Mouse (Mus musculus): ENCODE measurements at regions not wholly inside any gene's neighbourhood (a gene's known extent, or its start where the extent isn't known, plus 50 kb on each side); places are given as distances from the start of the nearest gene placed in this dataset.
"Not testable (repeated sequence)": the region's sequence is repeated elsewhere in the genome, so short reads cannot be mapped to it uniquely, and the experiment has no call there.

DNA sequence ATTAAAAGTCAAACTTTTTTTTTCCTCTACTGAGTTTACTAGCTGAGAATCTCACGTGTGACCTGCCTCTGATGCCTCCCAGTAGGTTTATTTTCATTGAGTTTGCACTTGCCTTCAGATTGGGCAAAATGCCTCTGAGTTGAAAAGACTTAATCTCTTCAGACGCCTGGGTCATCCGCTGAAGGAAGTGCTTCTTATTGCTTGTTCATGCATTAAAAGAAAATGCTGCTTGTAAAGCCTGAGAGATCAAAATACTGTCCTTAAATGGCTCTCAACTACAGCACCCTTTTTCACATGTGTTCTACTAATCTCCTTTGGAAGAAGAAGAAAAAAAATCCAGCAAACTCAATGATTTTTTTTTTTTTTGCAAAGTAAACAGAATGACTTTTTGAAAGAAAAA lies 351.5 kb downstream of the Kcnh5 start:
- no peak for DNase-seq (ENCODE audit: low read depth, low spot score)

- no peak for DNase-seq (ENCODE audit: low read depth, low spot score)
Observed at GRCm38 (mm10) chr12:74824735-74825494, 352.2 kb downstream of the Kcnh5 start.

GRCm38 (mm10) chr12:74816181-74816580 lies 361.0 kb downstream of the Kcnh5 start:
- not testable (repeated sequence) for DNase-seq (ENCODE audit: low read depth, low spot score)

- DNase-seq (ENCODE audit: low read depth, low spot score), result not testable (repeated sequence)
Observed at GRCm38 (mm10) chr12:74808571-74808970, 368.6 kb downstream of the Kcnh5 start.

DNA sequence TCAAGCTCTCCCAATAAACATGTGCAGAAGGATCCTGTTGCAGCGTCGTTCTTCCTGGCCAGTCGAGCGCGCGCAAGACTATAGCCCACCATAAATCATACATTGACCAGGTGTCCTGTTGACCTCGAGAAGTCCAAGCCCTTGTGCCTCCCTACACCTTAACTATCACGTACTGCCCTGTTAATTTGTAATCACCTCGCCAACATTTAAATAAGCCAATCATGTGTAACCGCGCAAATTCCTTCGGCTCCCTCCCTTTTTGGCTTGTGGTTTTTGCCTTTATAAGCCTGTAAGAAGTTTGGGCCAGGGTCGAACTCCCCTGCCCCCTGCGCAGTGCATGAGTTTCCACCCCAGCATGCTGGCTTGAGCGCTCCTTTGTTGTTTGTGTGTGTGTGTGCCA lies 369.2 kb downstream of the Kcnh5 start:
- DNase-seq (ENCODE audit: low read depth, low spot score), result not testable (repeated sequence)

DNA sequence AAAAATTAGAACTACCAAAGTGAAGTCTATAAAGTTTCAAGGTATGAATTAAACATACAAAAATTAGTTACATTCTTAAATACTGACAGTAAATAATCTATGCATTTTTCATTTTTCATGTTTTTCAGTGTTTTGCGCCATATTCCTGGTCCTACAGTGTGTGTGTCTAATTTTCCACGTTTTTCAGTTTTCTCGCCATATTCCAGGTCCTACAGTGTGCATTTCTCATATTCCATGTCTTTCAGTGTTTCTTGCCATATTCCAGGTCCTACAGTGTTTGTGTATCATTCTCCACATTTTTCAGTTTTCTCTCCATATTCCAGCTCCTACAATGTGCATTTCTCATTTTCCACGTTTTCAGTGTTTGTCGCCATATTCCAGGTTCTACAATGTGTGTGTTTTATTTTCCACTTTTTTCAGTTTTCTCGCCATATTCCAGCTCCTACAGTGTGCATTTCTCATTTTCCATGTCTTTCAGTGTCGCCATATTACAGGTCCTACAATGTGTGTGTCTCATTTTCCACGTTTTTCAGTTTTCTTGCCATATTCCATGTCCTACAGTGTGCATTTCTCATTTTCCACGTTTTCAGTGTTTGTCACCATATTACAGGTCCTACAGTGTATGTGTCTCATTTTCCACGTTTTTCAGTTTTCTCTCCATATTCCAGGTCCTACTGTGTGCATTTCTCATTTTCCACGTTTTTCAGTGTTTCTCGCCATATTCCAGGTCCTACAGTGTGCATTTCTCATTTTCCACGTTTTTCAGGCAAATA lies 373.2 kb downstream of the Kcnh5 start:
- DNase-seq (ENCODE audit: low read depth, low spot score), result peak; percentile 29

DNA sequence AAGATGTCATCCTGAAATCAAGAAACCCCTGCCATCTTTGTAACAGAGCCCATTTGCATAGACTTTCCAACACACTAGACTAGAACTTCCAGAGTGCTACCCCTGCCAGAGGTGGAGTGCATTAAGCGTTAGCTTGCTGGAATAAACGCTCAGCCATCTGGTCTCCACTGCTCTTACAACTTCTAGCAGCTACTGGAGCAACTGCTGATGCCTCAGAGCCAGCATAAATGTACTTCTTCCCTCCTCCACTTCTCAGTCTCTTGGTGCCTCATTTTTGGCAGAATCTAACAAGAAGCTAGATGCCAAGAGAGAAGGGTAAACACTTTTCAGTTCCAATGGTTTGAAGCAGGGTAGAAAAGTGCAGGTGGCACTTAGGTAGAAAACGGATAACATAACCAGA lies 385.1 kb downstream of the Kcnh5 start:
- DNase-seq (ENCODE audit: low read depth, low spot score), result no peak

DNA sequence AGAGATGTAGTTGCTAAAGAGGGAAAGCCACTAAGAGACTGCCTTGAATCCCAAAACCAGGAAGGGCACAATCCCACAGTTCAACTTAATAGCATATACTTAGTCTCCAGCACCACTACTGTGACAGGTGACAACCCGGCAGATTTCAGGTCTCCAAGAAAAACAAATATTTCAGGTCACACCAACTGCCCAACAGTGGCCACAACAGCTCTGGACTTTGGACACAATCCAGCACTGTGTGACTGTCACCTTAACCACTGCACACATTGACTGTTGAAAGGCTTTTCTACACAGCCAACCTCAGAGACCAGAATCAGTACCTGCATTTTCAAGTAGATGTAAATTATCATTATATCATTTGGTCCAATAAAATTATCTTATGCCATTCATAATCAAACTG lies 414.8 kb downstream of the Kcnh5 start:
- no peak for DNase-seq (ENCODE audit: low read depth, low spot score)

GRCm38 (mm10) chr12:74745051-74745450 lies 428.9 kb upstream of the Gm11042 start:
- no peak for DNase-seq (ENCODE audit: low read depth, low spot score)

DNA sequence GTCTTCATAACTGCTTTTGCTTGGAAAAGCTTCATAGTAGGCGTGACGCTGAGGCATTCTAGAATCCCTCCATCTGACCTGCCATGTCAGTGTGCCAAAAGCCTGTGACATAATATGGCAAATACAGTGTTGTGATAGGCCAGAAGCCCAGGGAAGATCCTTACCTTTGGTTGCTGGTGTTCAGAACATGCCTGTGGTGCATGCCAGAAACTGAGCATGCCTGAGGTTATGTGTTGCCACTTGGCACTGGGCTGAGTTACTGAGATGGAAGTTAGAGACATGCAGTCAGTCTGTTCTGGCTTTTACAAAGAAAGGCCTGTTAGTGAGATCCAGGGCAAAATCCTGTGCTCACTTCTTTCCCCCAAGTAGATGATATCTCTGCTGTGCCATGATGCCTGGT lies 412.7 kb upstream of the Gm11042 start:
- DNase-seq (ENCODE audit: low read depth, low spot score), result no peak

GRCm38 (mm10) chr12:74679149-74679548 lies 363.0 kb upstream of the Gm11042 start:
- DNase-seq (ENCODE audit: low read depth, low spot score), result no peak

DNA sequence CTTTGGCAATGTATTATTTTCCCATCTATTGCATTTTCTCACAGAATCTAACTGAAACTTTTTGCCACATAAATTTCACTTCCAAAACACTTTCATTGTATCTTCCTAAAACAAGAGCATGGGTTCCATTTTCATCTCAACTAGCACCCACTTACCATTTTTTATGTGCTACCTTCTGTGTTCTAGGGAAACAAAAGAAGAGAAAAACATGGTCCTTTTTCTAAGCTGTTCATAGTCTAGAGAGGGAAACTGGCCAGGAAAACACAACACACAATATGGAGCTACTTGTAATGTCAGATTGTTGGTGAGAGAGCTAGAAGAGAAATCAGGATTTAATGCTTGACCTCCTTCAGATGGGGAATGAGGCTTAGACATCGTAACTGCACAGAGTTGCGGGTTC lies 361.6 kb upstream of the Gm11042 start:
- no peak for DNase-seq (ENCODE audit: low read depth, low spot score)

DNA sequence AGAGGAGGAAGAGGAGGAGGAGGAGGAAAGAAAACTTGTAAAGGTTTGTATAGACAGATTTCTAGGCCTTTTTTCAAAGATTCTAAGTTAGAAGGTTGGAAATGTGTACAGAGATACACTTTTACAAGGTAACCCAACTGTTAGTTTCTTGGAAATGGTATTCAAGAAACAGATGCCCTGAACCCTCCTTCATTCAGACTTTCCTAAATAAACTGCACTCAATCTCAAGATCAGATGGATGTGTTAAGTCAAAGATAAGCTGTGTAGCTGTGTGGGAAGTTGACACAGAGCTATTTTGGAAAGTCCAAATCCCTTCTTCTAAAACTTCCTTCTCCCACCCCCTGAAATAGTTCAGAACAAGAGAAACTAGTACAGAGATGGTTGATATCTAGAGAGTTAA lies 342.2 kb upstream of the Gm11042 start:
- DNase-seq (ENCODE audit: low read depth, low spot score), result no peak

DNA sequence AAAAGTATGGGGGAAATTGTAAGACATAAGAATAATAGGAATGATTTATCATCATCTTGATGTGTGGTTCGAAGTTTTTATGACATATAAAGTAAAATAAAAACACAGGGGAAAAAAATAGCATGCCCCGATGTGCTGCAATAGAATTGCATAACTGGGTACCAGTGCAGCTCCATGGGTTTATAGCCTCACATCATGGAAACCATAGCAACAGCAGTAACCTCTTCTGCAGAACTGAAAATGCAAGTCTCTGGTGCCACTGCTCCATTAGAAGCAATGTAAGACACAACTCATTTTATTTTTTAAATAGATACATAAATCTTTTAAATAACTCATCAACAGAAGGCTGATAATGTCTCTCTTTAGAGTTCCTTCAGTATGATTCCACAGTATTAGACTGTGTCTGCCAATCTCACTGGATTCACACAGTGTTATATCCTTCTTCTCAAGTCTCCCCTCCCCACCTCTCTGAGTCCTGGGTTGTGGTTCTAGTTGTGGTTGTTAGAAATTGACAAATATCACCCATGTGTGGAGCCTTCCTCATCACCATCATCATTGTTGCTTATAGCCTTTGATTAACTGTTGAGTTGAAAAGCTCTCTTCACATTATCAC lies 340.9 kb upstream of the Gm11042 start:
- DNase-seq (ENCODE audit: low read depth, low spot score), result no peak

- no peak for DNase-seq (ENCODE audit: low read depth, low spot score)
Observed at GRCm38 (mm10) chr12:74651256-74651655, 335.1 kb upstream of the Gm11042 start.

DNA sequence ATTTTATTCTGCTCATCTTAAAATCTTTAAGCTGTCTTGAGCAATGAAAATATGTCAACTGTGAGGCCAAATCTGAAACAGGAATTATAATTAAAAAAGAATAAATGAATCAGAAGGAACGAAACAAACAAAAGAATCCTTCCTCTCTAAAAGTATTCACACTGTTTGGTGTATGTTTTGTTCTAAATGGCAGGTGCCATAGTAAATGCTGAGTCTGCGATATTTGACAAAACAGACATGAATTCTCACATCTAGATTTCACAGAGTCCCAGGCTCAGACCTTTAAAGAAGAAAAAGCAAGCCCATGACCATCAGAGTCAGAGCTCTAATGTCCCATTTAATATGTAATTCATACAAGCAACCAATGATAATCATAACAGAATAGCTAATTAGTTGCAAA lies 316.6 kb upstream of the Gm11042 start:
- no peak for DNase-seq (ENCODE audit: low read depth, low spot score)

- DNase-seq (ENCODE audit: low read depth, low spot score), result no peak
Observed at GRCm38 (mm10) chr12:74595208-74595607, 279.0 kb upstream of the Gm11042 start.

DNA sequence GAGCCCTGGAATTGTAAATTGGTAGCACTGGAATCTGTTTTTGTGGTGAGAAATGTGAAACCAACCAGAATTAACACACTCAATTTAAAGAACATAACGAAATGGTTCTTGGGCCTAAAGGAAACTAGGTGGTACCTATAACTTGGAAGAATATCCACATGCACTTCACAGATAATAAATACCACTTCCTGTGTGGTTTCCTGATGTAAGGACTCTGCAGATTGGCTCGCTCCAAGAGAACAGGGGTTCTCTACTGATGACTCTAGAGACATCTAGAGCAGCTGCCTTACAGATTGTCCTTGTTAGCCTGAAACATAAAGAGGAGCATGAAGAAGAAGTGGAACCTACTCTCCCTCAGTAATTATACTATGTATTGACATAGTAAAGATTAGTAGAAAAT lies 238.4 kb upstream of the Gm11042 start:
- DNase-seq (ENCODE audit: low read depth, low spot score), result no peak

GRCm38 (mm10) chr12:74544172-74544571 lies 228.0 kb upstream of the Gm11042 start:
- DNase-seq (ENCODE audit: low read depth, low spot score), result no peak

DNA sequence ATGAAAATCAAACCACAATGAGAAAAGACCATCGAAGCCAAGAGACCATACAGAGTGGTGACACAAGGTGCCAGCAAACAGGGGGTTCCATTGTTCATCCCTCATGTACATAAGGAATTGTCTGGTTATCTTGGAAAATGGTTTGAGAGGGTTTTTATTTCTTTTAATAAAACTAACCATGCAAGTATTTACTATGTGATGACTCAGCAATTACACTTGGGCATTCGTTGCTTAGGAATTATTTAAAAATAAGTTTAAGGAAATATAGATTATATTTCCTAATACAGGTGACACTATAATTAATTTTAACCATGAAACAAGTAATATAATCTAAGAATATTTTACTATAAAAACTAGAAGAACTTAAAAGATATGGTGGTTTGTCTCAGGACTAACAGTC lies 218.7 kb upstream of the Gm11042 start:
- no peak for DNase-seq (ENCODE audit: low read depth, low spot score)

GRCm38 (mm10) chr12:74528983-74529566 lies 212.9 kb upstream of the Gm11042 start:
- DNase-seq (ENCODE audit: low read depth, low spot score), result no peak

- no peak for DNase-seq (ENCODE audit: low read depth, low spot score)
Observed at GRCm38 (mm10) chr12:74527190-74527621, 211.0 kb upstream of the Gm11042 start.
